Mouse (Mus musculus) olfactory bulb, adult 2 months (tissue): ENCODE measurements around the gene Arl13b.

Experiments used
- CTCF ChIP-seq: fragments of 200-500 bp; IDR thresholded peaks from 2 replicates; pipeline ENCODE4 v1.5.1; 2012; ENCODE audit warnings: low read depth, mild to moderate bottlenecking, low read length, moderate library complexity; ENCODE audit not compliant: insufficient read depth
- POLR2A ChIP-seq: fragments of 200-500 bp; IDR thresholded peaks from 2 replicates; pipeline ENCODE4 v1.6.1; 2012; ENCODE audit warnings: mild to moderate bottlenecking, low read depth, low read length, moderate library complexity; ENCODE audit not compliant: insufficient read depth

- TF ChIP-seq CTCF (no peak), POLR2A (no peak)
Observed at GRCm38 (mm10) chr16:62874065-62874464, 27.2 kb upstream of the Arl13b start.
